Mouse (Mus musculus) liver, adult 2 months (tissue): ENCODE results near the gene Nck1.

Experiments
- CTCF ChIP-seq: fragments of 200-500 bp; IDR thresholded peaks from 2 replicates; pipeline ENCODE4 v1.5.1; 2011; ENCODE audit warnings: low read depth, low read length, control low read depth
- POLR2A ChIP-seq: fragments of 200-500 bp; IDR thresholded peaks from 2 replicates; pipeline ENCODE4 v1.6.1; 2011; ENCODE audit warnings: low read length, control low read depth; ENCODE audit not compliant: insufficient read depth; ENCODE audit errors: extremely low read depth

DNA sequence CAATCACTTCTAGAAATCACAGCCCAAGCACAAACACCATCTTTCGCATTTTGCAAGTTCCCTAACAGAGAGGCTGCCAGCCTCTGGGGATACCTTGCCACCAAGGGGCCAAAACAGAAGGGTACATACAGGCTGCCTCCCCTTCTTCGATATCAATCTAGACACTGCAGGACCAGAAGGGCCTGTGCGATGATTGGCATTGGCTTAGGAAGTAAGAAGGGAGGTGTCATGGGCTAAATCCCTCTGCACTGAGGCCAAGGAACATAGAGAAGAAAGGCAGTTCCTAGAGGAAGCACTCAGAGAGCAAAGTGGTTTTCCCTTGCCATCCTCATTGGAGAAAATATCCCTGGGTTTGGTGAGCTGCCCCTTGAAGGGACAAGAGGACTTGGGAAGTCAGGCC, 76.3 kb downstream of the Nck1 start:
- no peak for TF ChIP-seq POLR2A
- no peak for TF ChIP-seq CTCF
